Mouse (Mus musculus): ENCODE measurements at regions not wholly inside any gene's neighbourhood (a gene's known extent, or its start where the extent isn't known, plus 50 kb on each side); places are given as distances from the start of the nearest gene placed in this dataset.

- no peaks in the 10 kb centered on the region for H3K36me3 ChIP-seq
- H3K9ac ChIP-seq: no peak overlapping the region
- WGBS: 57% methylated on average over 14 of the region's 14 CpGs
- H3K4me3 ChIP-seq: no peak overlapping the region
- H3K9me3 ChIP-seq: no peaks in the 10 kb centered on the region; the same call in 1 of the 2 replicates
- peaks cover 16% of the 10 kb centered on the region for H3K4me1 ChIP-seq
- ATAC-seq (ENCODE audit: insufficient number of reproducible peaks, insufficient read depth, low FRiP score, low TSS enrichment, low read depth): 0 out of 2 replicates have a peak, but pooled peaks have one; percentile 52
- H3K27ac ChIP-seq: no peak overlapping the region
- no peak overlapping the region for H3K4me2 ChIP-seq
- no peaks in the 10 kb centered on the region; the same call in 1 of the 2 replicates for H3K27me3 ChIP-seq
Measured at GRCm38 (mm10) chr19:26977887-26978639, 92.4 kb downstream of the Gm815 start.

- no peaks in the 10 kb centered on the region; the same call in 1 of the 2 replicates for H3K9me3 ChIP-seq
- H3K27me3 ChIP-seq: no peaks in the 10 kb centered on the region; the same call in 1 of the 2 replicates
- H3K9ac ChIP-seq: no peak overlapping the region
- H3K4me3 ChIP-seq: no peak overlapping the region
- no peaks in the 10 kb centered on the region for H3K36me3 ChIP-seq
- WGBS: 64% methylated on average over 3 of the region's 3 CpGs
- H3K4me1 ChIP-seq: peaks cover 16% of the 10 kb centered on the region
- ATAC-seq (ENCODE audit: insufficient number of reproducible peaks, insufficient read depth, low FRiP score, low TSS enrichment, low read depth): no peak
- H3K4me2 ChIP-seq: no peak overlapping the region
- H3K27ac ChIP-seq: no peak overlapping the region
Measured at GRCm38 (mm10) chr19:26978640-26979007, 92.9 kb downstream of the Gm815 start.

GRCm38 (mm10) chr19:26979322-26979721 lies 93.6 kb downstream of the Gm815 start:
- peaks cover 16% of the 10 kb centered on the region for H3K4me1 ChIP-seq
- no peak for ATAC-seq (ENCODE audit: insufficient number of reproducible peaks, insufficient read depth, low FRiP score, low TSS enrichment, low read depth)
- H3K27me3 ChIP-seq: no peaks in the 10 kb centered on the region; the same call in 1 of the 2 replicates
- H3K27ac ChIP-seq: no peak overlapping the region
- H3K4me2 ChIP-seq: no peak overlapping the region
- no peaks in the 10 kb centered on the region; the same call in 1 of the 2 replicates for H3K9me3 ChIP-seq
- no peak overlapping the region for H3K4me3 ChIP-seq
- H3K9ac ChIP-seq: no peak overlapping the region
- 68% methylated on average over 2 of the region's 2 CpGs for WGBS
- H3K36me3 ChIP-seq: no peaks in the 10 kb centered on the region

GRCm38 (mm10) chr19:26986672-26987071 lies 101.0 kb downstream of the Gm815 start:
- 81% methylated on average over 1 of the region's 1 CpGs for WGBS
- Histone ChIP-seq H3K4me1 (no peaks in the 10 kb centered on the region), H3K4me2 (no peak overlapping the region), H3K9me3 (no peaks in the 10 kb centered on the region), H3K36me3 (no peaks in the 10 kb centered on the region), H3K27ac (no peak overlapping the region), H3K27me3 (no peaks in the 10 kb centered on the region), H3K9ac (no peak overlapping the region), H3K4me3 (no peak overlapping the region)
- ATAC-seq (ENCODE audit: insufficient number of reproducible peaks, insufficient read depth, low FRiP score, low TSS enrichment, low read depth): no peak

GRCm38 (mm10) chr19:26987197-26987596 lies 101.5 kb downstream of the Gm815 start:
- ATAC-seq (ENCODE audit: insufficient number of reproducible peaks, insufficient read depth, low FRiP score, low TSS enrichment, low read depth): no peak
- H3K9me3 ChIP-seq: no peaks in the 10 kb centered on the region
- H3K36me3 ChIP-seq: no peaks in the 10 kb centered on the region
- no peaks in the 10 kb centered on the region for H3K27me3 ChIP-seq
- H3K4me3 ChIP-seq: no peak overlapping the region
- no peaks in the 10 kb centered on the region for H3K4me1 ChIP-seq
- no peak overlapping the region for H3K9ac ChIP-seq
- 45% methylated on average over 3 of the region's 3 CpGs for WGBS
- H3K4me2 ChIP-seq: no peak overlapping the region
- H3K27ac ChIP-seq: no peak overlapping the region

GRCm38 (mm10) chr19:26987909-26988456 lies 102.3 kb downstream of the Gm815 start:
- 82% methylated on average over 6 of the region's 6 CpGs for WGBS
- Histone ChIP-seq H3K4me3 (no peak overlapping the region), H3K27ac (no peak overlapping the region), H3K4me1 (no peaks in the 10 kb centered on the region), H3K27me3 (no peaks in the 10 kb centered on the region), H3K4me2 (no peak overlapping the region), H3K36me3 (no peaks in the 10 kb centered on the region), H3K9me3 (no peaks in the 10 kb centered on the region), H3K9ac (no peak overlapping the region)
- no peak for ATAC-seq (ENCODE audit: insufficient number of reproducible peaks, insufficient read depth, low FRiP score, low TSS enrichment, low read depth)

GRCm38 (mm10) chr19:26994586-26995352 lies 109.1 kb downstream of the Gm815 start:
- Histone ChIP-seq H3K9ac (no peak overlapping the region), H3K27me3 (no peaks in the 10 kb centered on the region), H3K4me3 (no peak overlapping the region), H3K4me2 (no peak overlapping the region), H3K9me3 (no peaks in the 10 kb centered on the region), H3K27ac (no peak overlapping the region), H3K36me3 (no peaks in the 10 kb centered on the region), H3K4me1 (no peaks in the 10 kb centered on the region)
- 65% methylated on average over 4 of the region's 4 CpGs for WGBS
- ATAC-seq (ENCODE audit: insufficient number of reproducible peaks, insufficient read depth, low FRiP score, low TSS enrichment, low read depth): no peak

- no peak for ATAC-seq (ENCODE audit: insufficient number of reproducible peaks, insufficient read depth, low FRiP score, low TSS enrichment, low read depth)
Measured at GRCm38 (mm10) chr19:26999596-26999995, 113.9 kb downstream of the Gm815 start.

GRCm38 (mm10) chr19:27021930-27022329 lies 136.2 kb downstream of the Gm815 start:
- Histone ChIP-seq H3K9me3 (no peaks in the 10 kb centered on the region), H3K4me3 (no peak overlapping the region), H3K4me2 (no peak overlapping the region), H3K27ac (no peak overlapping the region), H3K36me3 (no peaks in the 10 kb centered on the region), H3K27me3 (no peaks in the 10 kb centered on the region), H3K4me1 (no peaks in the 10 kb centered on the region), H3K9ac (no peak overlapping the region)
- no peak for ATAC-seq (ENCODE audit: insufficient number of reproducible peaks, insufficient read depth, low FRiP score, low TSS enrichment, low read depth)
- WGBS: 85% methylated on average over 3 of the region's 3 CpGs

More at GRCm38 (mm10) chr19:26999596-26999995, 113.9 kb downstream of the Gm815 start:
- Histone ChIP-seq H3K4me1 (no peaks in the 10 kb centered on the region), H3K4me2 (no peak overlapping the region), H3K9ac (no peak overlapping the region), H3K9me3 (no peaks in the 10 kb centered on the region), H3K36me3 (no peaks in the 10 kb centered on the region), H3K27me3 (no peaks in the 10 kb centered on the region), H3K27ac (no peak overlapping the region), H3K4me3 (no peak overlapping the region)
- WGBS: 77% methylated on average over 3 of the region's 3 CpGs

GRCm38 (mm10) chr19:27022917-27023316 lies 137.2 kb downstream of the Gm815 start:
- no peaks in the 10 kb centered on the region for H3K27me3 ChIP-seq
- H3K36me3 ChIP-seq: no peaks in the 10 kb centered on the region
- H3K4me1 ChIP-seq: no peaks in the 10 kb centered on the region
- no peak overlapping the region for H3K4me3 ChIP-seq
- WGBS: 82% methylated on average over 5 of the region's 5 CpGs
- no peaks in the 10 kb centered on the region for H3K9me3 ChIP-seq
- H3K27ac ChIP-seq: no peak overlapping the region
- ATAC-seq (ENCODE audit: insufficient number of reproducible peaks, insufficient read depth, low FRiP score, low TSS enrichment, low read depth): no peak
- no peak overlapping the region for H3K4me2 ChIP-seq
- no peak overlapping the region for H3K9ac ChIP-seq

GRCm38 (mm10) chr19:27028834-27029233 lies 143.2 kb downstream of the Gm815 start:
- no peak overlapping the region for H3K4me3 ChIP-seq
- H3K27ac ChIP-seq: no peak overlapping the region
- WGBS: 76% methylated on average over 1 of the region's 1 CpGs
- H3K4me2 ChIP-seq: no peak overlapping the region
- H3K9me3 ChIP-seq: no peaks in the 10 kb centered on the region
- no peaks in the 10 kb centered on the region for H3K4me1 ChIP-seq
- H3K27me3 ChIP-seq: no peaks in the 10 kb centered on the region
- ATAC-seq (ENCODE audit: insufficient number of reproducible peaks, insufficient read depth, low FRiP score, low TSS enrichment, low read depth): no peak
- no peaks in the 10 kb centered on the region for H3K36me3 ChIP-seq
- no peak overlapping the region for H3K9ac ChIP-seq
